Mouse (Mus musculus) megakaryocyte-erythroid progenitor cell, adult 5-6 weeks (primary cell): Measurements from ENCODE around the gene Wfdc6a. TPM values are rescaled to one million over a fixed set of nuclear protein-coding genes. Genes with fewer than 3 reads are reported as not detected.

ENCODE experiments used
- ATAC-seq: replicated peaks from 2 replicates; pipeline ENCODE4 v1.8.0; 2016; ENCODE audit warnings: mild to moderate bottlenecking, inconsistent platforms; ENCODE audit not compliant: severe bottlenecking, poor library complexity, low FRiP score, low TSS enrichment
- total RNA-seq, 2 experiments: library from RNA; stranded (forward) in 1 of 2; stranded (reverse) in 1 of 2; fragments of 200-1000, 215-1000 nt in 1 of 2; fragments of >200 nt in 1 of 2; fragmentation: Nextera tagmentation in 1 of 2; gene quantifications; 2 replicates each; pipeline ENCODE4 v1.2.3; 2014 to 2017

Gene Wfdc6a
- total RNA-seq, 2 experiments from 2014 or later = not detected

DNA sequence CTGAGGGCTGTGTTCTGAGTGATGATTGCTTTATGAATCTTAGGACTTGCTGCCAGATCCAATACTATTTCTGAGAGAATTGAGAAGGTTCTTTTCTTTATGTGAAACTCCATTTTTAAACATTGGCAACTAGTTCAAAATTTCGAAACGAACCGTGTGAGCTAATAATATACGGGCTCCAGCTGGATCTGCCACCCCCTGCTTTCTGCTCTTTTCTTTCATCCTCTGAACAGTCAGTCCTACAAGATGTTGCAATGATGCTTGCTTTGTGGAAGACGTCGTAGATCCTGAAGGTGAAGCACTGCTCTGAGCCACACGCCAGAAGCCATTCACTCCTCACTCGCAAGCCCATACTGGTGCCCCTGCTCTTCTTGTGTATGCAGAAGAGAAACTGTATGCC is 26.8 kb downstream of the Wfdc6a start:
- ATAC-seq = no peak

- no peak for ATAC-seq
Measured at GRCm38 (mm10) chr2:164551502-164551901, 33.7 kb downstream of the Wfdc6a start.

- ATAC-seq = no peak
Measured at GRCm38 (mm10) chr2:164550895-164551269, 34.4 kb downstream of the Wfdc6a start.

DNA sequence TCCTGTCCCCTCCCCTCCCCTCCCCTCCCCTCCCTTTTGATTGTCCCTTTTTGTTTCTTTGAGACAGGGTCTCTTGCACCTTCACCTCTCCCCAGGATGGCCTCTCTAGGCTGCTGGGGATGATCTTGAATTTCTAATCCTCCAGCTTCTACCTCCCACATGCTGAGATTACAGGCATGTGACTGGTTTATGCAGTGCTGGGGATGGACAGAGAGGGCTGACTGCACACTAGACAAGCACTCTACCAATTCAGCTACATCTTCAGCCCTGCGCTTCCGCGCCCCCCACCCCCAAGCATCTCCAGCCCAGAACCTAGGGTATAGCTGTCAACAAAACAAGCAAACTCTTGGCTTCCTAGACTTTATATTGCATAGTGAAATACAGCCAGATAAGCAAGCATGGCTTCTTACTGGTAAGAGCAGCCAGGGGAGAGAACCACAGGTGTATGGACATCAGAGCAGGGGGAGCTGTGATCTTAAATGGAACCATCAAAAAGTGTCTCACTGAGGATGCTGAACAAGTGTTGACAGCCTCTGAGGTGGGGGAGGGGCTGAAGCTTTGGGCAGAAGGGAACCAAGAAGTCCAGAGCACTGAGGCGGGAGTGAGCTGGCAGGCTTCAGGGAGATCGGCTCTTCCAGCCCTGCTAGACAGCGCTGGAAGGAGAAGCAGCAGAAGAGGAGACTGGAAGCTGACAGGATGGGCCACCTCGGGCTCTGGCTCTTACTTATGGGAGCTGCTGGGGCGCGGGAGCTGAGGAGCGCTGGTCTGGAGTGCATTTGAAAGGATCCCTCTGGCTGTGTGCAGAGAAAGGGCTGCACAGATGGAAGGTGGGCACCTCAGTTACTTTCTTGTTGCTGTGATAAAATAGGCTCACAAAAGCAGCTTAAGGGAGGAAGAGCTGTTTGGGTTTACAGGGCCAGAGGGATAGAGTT is 35.0 kb downstream of the Wfdc6a start:
- no peak for ATAC-seq

- no peak for ATAC-seq
Measured at GRCm38 (mm10) chr2:164549338-164549737, 35.9 kb downstream of the Wfdc6a start.

GRCm38 (mm10) chr2:164544454-164545097 is 40.7 kb downstream of the Wfdc6a start:
- ATAC-seq = no peak

DNA sequence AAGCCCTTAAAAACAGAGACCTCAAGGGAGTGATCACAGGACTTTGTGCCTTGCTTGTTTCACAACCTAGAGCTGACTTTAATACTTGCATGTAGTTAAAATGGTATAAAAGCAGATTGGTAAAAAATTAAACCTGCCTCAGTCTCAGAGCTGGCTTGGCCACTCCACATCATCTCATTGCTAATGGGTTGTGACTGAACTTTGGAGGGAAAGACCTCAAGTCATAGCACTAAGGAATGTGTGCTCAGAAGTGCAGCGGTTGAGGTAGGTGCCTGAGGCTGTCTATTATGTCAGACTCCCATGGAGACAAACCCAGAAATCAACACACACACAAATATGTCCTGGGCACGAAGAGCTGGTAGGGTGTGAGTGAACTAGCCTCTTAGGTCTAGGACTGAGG is 41.5 kb downstream of the Wfdc6a start:
- no peak for ATAC-seq

DNA sequence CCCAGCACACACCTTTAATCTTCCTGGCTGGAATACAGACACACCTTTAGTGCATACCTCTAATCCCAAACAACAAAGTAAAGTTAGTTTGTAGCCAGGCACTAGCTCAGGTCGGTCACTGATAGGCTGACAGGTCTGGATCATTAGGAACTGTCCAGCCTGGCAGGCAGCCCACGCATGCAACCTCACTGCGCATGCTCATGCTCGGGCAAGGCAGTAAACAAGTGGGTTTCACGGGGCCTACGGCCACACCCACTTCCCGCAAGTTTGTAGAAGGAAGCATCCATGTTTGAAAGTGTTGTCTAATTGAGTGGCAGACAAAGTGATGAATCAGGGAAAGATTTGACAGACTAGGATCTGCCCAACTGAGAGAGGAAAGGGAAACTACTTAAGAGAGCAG is 42.6 kb downstream of the Wfdc6a start:
- ATAC-seq = no peak

GRCm38 (mm10) chr2:164542132-164542531 is 43.1 kb downstream of the Wfdc6a start:
- no peak for ATAC-seq

DNA sequence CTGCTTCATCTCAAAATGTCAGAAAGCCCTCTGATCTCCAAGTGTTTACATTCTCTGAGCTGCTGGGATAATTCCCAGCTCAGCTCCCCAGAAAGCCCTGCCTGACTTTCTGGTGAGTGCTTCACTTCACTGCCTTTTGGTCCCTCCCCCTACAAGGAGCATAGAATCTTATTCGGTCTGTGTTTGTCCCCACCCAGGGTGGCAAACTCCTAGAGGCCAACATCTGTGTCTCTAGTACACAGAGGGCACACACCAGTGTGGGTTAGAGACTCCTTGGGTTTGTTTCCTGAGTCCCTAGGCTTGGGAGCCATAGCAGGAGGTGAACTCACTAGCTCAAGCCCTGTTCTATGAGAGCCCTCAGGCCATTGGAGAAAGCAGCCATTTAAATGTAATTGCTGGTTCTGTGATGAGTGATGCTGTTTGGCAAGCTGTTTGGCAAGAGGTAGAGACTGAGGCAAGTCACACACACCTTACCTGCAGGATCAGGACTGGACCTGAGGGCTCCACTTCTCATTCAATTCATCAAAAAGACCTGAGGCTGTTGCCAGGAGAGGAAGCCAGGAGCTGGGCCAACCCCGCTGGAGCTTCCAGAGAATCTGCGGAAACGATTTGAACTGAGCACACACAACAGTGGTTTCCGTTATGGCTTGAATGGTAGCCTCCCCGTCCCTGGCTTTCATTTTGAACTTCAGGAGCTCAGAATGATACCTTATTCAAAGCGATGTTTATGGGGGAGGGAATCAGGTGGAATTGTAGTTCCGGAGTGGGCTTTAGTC is 44.4 kb downstream of the Wfdc6a start:
- no peak for ATAC-seq

DNA sequence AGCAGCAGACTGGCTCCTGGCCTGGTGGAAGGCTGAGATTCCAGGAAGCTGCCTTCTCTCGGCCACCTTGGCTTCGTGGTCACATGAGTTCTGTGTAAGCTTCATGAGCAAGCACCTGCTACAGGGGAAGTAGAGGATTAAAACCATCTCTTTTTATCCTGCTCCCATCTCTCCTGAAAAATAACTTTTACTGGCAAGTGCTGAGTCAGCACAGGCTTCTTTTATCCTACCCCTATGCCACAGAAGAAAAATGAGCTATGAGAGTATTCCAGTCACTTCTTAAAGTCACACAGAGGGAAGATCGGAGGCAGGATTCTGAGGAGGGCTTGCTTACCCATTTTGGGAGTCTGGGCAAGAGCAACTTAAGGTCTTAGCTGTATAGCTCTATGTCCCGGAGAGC is 48.2 kb downstream of the Wfdc6a start:
- ATAC-seq = no peak

- no peak for ATAC-seq
Measured at GRCm38 (mm10) chr2:164534315-164534714, 50.9 kb downstream of the Wfdc6a start.

GRCm38 (mm10) chr2:164531169-164531568 is 54.1 kb downstream of the Wfdc6a start:
- ATAC-seq = peak; percentile 74

Other genes starting within 250 kb of the Wfdc6a start
Only the 30 nearest of the 32 such genes appear.
- gene Slpi, start 196.4 kb downstream of the Wfdc6a start, total RNA-seq (2014; fragmentation: Nextera tagmentation) = not detected in 2 replicates
- not detected in 2 replicates for gene Slpi, start 196.4 kb downstream of the Wfdc6a start, total RNA-seq (2017)
- gene Rbpjl, start 182.3 kb downstream of the Wfdc6a start, total RNA-seq (2014; fragmentation: Nextera tagmentation) = not detected in 2 replicates
- gene Rbpjl, start 182.3 kb downstream of the Wfdc6a start, total RNA-seq (2017) = not detected in 2 replicates
- gene Matn4, start 180.3 kb downstream of the Wfdc6a start, total RNA-seq (2014; fragmentation: Nextera tagmentation) = not detected in 2 replicates
- 0.09 TPM in 1 of 2 replicates, not detected in the other for gene Matn4, start 180.3 kb downstream of the Wfdc6a start, total RNA-seq (2017)
- gene Sdc4, start 141.6 kb downstream of the Wfdc6a start, total RNA-seq (2014; fragmentation: Nextera tagmentation) = 1.0 and 5.3 TPM in 2 replicates
- 0.23 and 1.3 TPM in 2 replicates for gene Sdc4, start 141.6 kb downstream of the Wfdc6a start, total RNA-seq (2017)
- 25.7 and 26.7 TPM in 2 replicates for gene Sys1, start 128.5 kb downstream of the Wfdc6a start, total RNA-seq (2014; fragmentation: Nextera tagmentation)
- 10.9 and 16.0 TPM in 2 replicates for gene Sys1, start 128.5 kb downstream of the Wfdc6a start, total RNA-seq (2017)
- gene Gm20458, start 124.5 kb downstream of the Wfdc6a start, total RNA-seq (2014; fragmentation: Nextera tagmentation) = not detected in 2 replicates
- gene Gm20458, start 124.5 kb downstream of the Wfdc6a start, total RNA-seq (2017) = not detected in 2 replicates
- gene Trp53tg5, start 111.7 kb downstream of the Wfdc6a start, total RNA-seq (2014; fragmentation: Nextera tagmentation) = not detected in 2 replicates
- not detected in 2 replicates for gene Trp53tg5, start 111.7 kb downstream of the Wfdc6a start, total RNA-seq (2017)
- gene Dbndd2, start 99.3 kb downstream of the Wfdc6a start, total RNA-seq (2014; fragmentation: Nextera tagmentation) = 2.4 TPM in 2 replicates
- 2.9 TPM in 1 of 2 replicates, not detected in the other for gene Dbndd2, start 99.3 kb downstream of the Wfdc6a start, total RNA-seq (2017)
- 76.4 and 89.3 TPM in 2 replicates for gene Pigt, start 87.9 kb downstream of the Wfdc6a start, total RNA-seq (2014; fragmentation: Nextera tagmentation)
- gene Pigt, start 87.9 kb downstream of the Wfdc6a start, total RNA-seq (2017) = 16.3 and 36.6 TPM in 2 replicates
- not detected in 2 replicates for gene Wfdc2, start 23.0 kb downstream of the Wfdc6a start, total RNA-seq (2014; fragmentation: Nextera tagmentation)
- not detected in 2 replicates for gene Wfdc2, start 23.0 kb downstream of the Wfdc6a start, total RNA-seq (2017)
- gene Spint3, start 12.0 kb downstream of the Wfdc6a start, total RNA-seq (2014; fragmentation: Nextera tagmentation) = not detected in 2 replicates
- not detected in 2 replicates for gene Spint3, start 12.0 kb downstream of the Wfdc6a start, total RNA-seq (2017)
- not detected in 2 replicates for gene Eppin, start 8.1 kb upstream of the Wfdc6a start, total RNA-seq (2014; fragmentation: Nextera tagmentation)
- gene Eppin, start 8.1 kb upstream of the Wfdc6a start, total RNA-seq (2017) = not detected in 2 replicates
- gene Wfdc6b, start 28.1 kb upstream of the Wfdc6a start, total RNA-seq (2014; fragmentation: Nextera tagmentation) = not detected in 2 replicates
- not detected in 2 replicates for gene Wfdc6b, start 28.1 kb upstream of the Wfdc6a start, total RNA-seq (2017)
- not detected in 2 replicates for gene Wfdc8, start 28.2 kb upstream of the Wfdc6a start, total RNA-seq (2014; fragmentation: Nextera tagmentation)
- not detected in 2 replicates for gene Wfdc8, start 28.2 kb upstream of the Wfdc6a start, total RNA-seq (2017)
- gene Wfdc16, start 53.3 kb upstream of the Wfdc6a start, total RNA-seq (2014; fragmentation: Nextera tagmentation) = not detected in 2 replicates
- gene Wfdc16, start 53.3 kb upstream of the Wfdc6a start, total RNA-seq (2017) = not detected in 2 replicates
- gene Wfdc10, start 70.6 kb upstream of the Wfdc6a start, total RNA-seq (2014; fragmentation: Nextera tagmentation) = not detected in 2 replicates
- gene Wfdc10, start 70.6 kb upstream of the Wfdc6a start, total RNA-seq (2017) = not detected in 2 replicates
- not detected in 2 replicates for gene Wfdc9, start 71.1 kb upstream of the Wfdc6a start, total RNA-seq (2014; fragmentation: Nextera tagmentation)
- not detected in 2 replicates for gene Wfdc9, start 71.1 kb upstream of the Wfdc6a start, total RNA-seq (2017)
- not detected in 2 replicates for gene Wfdc11, start 88.6 kb upstream of the Wfdc6a start, total RNA-seq (2014; fragmentation: Nextera tagmentation)
- not detected in 2 replicates for gene Wfdc11, start 88.6 kb upstream of the Wfdc6a start, total RNA-seq (2017)
- gene Wfdc13, start 99.7 kb upstream of the Wfdc6a start, total RNA-seq (2014; fragmentation: Nextera tagmentation) = not detected in 2 replicates
- gene Wfdc13, start 99.7 kb upstream of the Wfdc6a start, total RNA-seq (2017) = not detected in 2 replicates
- gene Spint4, start 113.1 kb upstream of the Wfdc6a start, total RNA-seq (2014; fragmentation: Nextera tagmentation) = not detected in 2 replicates
- gene Spint4, start 113.1 kb upstream of the Wfdc6a start, total RNA-seq (2017) = not detected in 2 replicates
- gene Spint5, start 129.9 kb upstream of the Wfdc6a start, total RNA-seq (2014; fragmentation: Nextera tagmentation) = not detected in 2 replicates
- not detected in 2 replicates for gene Spint5, start 129.9 kb upstream of the Wfdc6a start, total RNA-seq (2017)
- 2.0 TPM in 1 of 2 replicates, not detected in the other for gene Wfdc3, start 160.5 kb upstream of the Wfdc6a start, total RNA-seq (2014; fragmentation: Nextera tagmentation)
- gene Wfdc3, start 160.5 kb upstream of the Wfdc6a start, total RNA-seq (2017) = not detected in 2 replicates
- 28.7 and 37.2 TPM in 2 replicates for gene Dnttip1, start 160.5 kb upstream of the Wfdc6a start, total RNA-seq (2014; fragmentation: Nextera tagmentation)
- 24.5 and 26.2 TPM in 2 replicates for gene Dnttip1, start 160.5 kb upstream of the Wfdc6a start, total RNA-seq (2017)
- gene Ube2c, start 184.5 kb upstream of the Wfdc6a start, total RNA-seq (2014; fragmentation: Nextera tagmentation) = 194 and 207 TPM in 2 replicates
- gene Ube2c, start 184.5 kb upstream of the Wfdc6a start, total RNA-seq (2017) = 90.6 and 159 TPM in 2 replicates
- not detected in 2 replicates for gene Tnnc2, start 194.5 kb upstream of the Wfdc6a start, total RNA-seq (2014; fragmentation: Nextera tagmentation)
- gene Tnnc2, start 194.5 kb upstream of the Wfdc6a start, total RNA-seq (2017) = not detected in 2 replicates
- 0.11 and 7.6 TPM in 2 replicates for gene Snx21, start 200.4 kb upstream of the Wfdc6a start, total RNA-seq (2014; fragmentation: Nextera tagmentation)
- 0.33 TPM in 1 of 2 replicates, not detected in the other for gene Snx21, start 200.4 kb upstream of the Wfdc6a start, total RNA-seq (2017)
- 15.5 and 26.4 TPM in 2 replicates for gene Acot8, start 219.4 kb upstream of the Wfdc6a start, total RNA-seq (2014; fragmentation: Nextera tagmentation)
- 10.1 and 17.6 TPM in 2 replicates for gene Acot8, start 219.4 kb upstream of the Wfdc6a start, total RNA-seq (2017)
- gene Zswim3, start 219.7 kb upstream of the Wfdc6a start, total RNA-seq (2014; fragmentation: Nextera tagmentation) = 6.8 and 6.9 TPM in 2 replicates
- gene Zswim3, start 219.7 kb upstream of the Wfdc6a start, total RNA-seq (2017) = 1.8 and 4.4 TPM in 2 replicates
- 11.0 and 14.2 TPM in 2 replicates for gene Zswim1, start 237.2 kb upstream of the Wfdc6a start, total RNA-seq (2014; fragmentation: Nextera tagmentation)
- gene Zswim1, start 237.2 kb upstream of the Wfdc6a start, total RNA-seq (2017) = 2.5 and 3.3 TPM in 2 replicates
- gene Spata25, start 243.1 kb upstream of the Wfdc6a start, total RNA-seq (2014; fragmentation: Nextera tagmentation) = not detected in 2 replicates
- not detected in 2 replicates for gene Spata25, start 243.1 kb upstream of the Wfdc6a start, total RNA-seq (2017)